Mouse (Mus musculus): ENCODE data around the gene A030003K21Rik. TPM values are rescaled to one million over a fixed set of nuclear protein-coding genes. Genes with fewer than 3 reads are reported as not detected.
"Not testable (repeated sequence)": the region's sequence is repeated elsewhere in the genome, so short reads cannot be mapped to it uniquely, and the experiment has no call there.

The A030003K21Rik gene
- polyA plus RNA-seq (2012; rRNA removed) = not detected in 2 replicates

GRCm38 (mm10) chr1:82943295-82943694 lies at the start of gene A030003K21Rik:
Gene A030003K21Rik (minus strand): TSS chr1:82943388.
- DNase-seq (ENCODE audit: low read depth in 1 of 2, low spot score in 2 of 2); H3K4me3 ChIP-seq (ENCODE audit: extremely low read depth, insufficient read depth, insufficient read length); H3K27me3 ChIP-seq (ENCODE audit: control insufficient read depth, insufficient read depth, low read length); H3K27ac ChIP-seq (ENCODE audit: insufficient read depth, low read length); H3K4me1 ChIP-seq (ENCODE audit: control insufficient read depth, insufficient read depth, insufficient read length); H3K36me3 ChIP-seq (ENCODE audit: control insufficient read depth, insufficient read depth, low read length): not testable (repeated sequence)
- WGBS = no CpG with 5 or more reads among the region's 6 CpGs

- H3K27ac ChIP-seq (ENCODE audit: insufficient read depth, low read length) = no peak overlapping the region
- H3K4me1 ChIP-seq (ENCODE audit: control insufficient read depth, insufficient read depth, insufficient read length) = no peaks in the 10 kb centered on the region
- H3K27me3 ChIP-seq (ENCODE audit: control insufficient read depth, insufficient read depth, low read length) = no peaks in the 10 kb centered on the region
- no peak overlapping the region for H3K4me3 ChIP-seq (ENCODE audit: extremely low read depth, insufficient read depth, insufficient read length)
- DNase-seq (ENCODE audit: low read depth in 1 of 2, low spot score in 2 of 2) = no peak
- 89% methylated on average over 6 of the region's 6 CpGs for WGBS
- no peaks in the 10 kb centered on the region for H3K36me3 ChIP-seq (ENCODE audit: control insufficient read depth, insufficient read depth, low read length)
- no peak for TF ChIP-seq CTCF (IDR thresholded peaks at IDR 0.05; ENCODE audit: extremely low read depth, insufficient read depth, insufficient read length, insufficient replicate concordance)
- TF ChIP-seq POLR2A (IDR thresholded peaks at IDR 0.05; ENCODE audit: low read depth, low read length) = no peak
These were observed 48.9 kb upstream of the A030003K21Rik start for GRCm38 (mm10) chr1:82992093-82992492.

- no peak overlapping the region for H3K27ac ChIP-seq (ENCODE audit: insufficient read depth, low read length)
- TF ChIP-seq POLR2A (IDR thresholded peaks at IDR 0.05; ENCODE audit: low read depth, low read length) (no peak), CTCF (IDR thresholded peaks at IDR 0.05; ENCODE audit: extremely low read depth, insufficient read depth, insufficient read length, insufficient replicate concordance) (no peak)
- no peaks in the 10 kb centered on the region for H3K27me3 ChIP-seq (ENCODE audit: control insufficient read depth, insufficient read depth, low read length)
- no peaks in the 10 kb centered on the region for H3K4me1 ChIP-seq (ENCODE audit: control insufficient read depth, insufficient read depth, insufficient read length)
- 86% methylated on average over 3 of the region's 3 CpGs for WGBS
- no peaks in the 10 kb centered on the region for H3K36me3 ChIP-seq (ENCODE audit: control insufficient read depth, insufficient read depth, low read length)
- H3K4me3 ChIP-seq (ENCODE audit: extremely low read depth, insufficient read depth, insufficient read length) = no peak overlapping the region
- no peak for DNase-seq (ENCODE audit: low read depth in 1 of 2, low spot score in 2 of 2)
These were observed 48.4 kb upstream of the A030003K21Rik start for GRCm38 (mm10) chr1:82991596-82991995.

GRCm38 (mm10) chr1:82991062-82991461 lies 47.9 kb upstream of the A030003K21Rik start:
- H3K4me3 ChIP-seq (ENCODE audit: extremely low read depth, insufficient read depth, insufficient read length) = no peak overlapping the region
- no peak overlapping the region for H3K27ac ChIP-seq (ENCODE audit: insufficient read depth, low read length)
- no peak for TF ChIP-seq POLR2A (IDR thresholded peaks at IDR 0.05; ENCODE audit: low read depth, low read length)
- TF ChIP-seq CTCF (IDR thresholded peaks at IDR 0.05; ENCODE audit: extremely low read depth, insufficient read depth, insufficient read length, insufficient replicate concordance) = no peak
- no peaks in the 10 kb centered on the region for H3K4me1 ChIP-seq (ENCODE audit: control insufficient read depth, insufficient read depth, insufficient read length)
- H3K36me3 ChIP-seq (ENCODE audit: control insufficient read depth, insufficient read depth, low read length) = no peaks in the 10 kb centered on the region
- no peaks in the 10 kb centered on the region for H3K27me3 ChIP-seq (ENCODE audit: control insufficient read depth, insufficient read depth, low read length)
- no peak for DNase-seq (ENCODE audit: low read depth in 1 of 2, low spot score in 2 of 2)
- WGBS = 80% methylated on average over 4 of the region's 4 CpGs

GRCm38 (mm10) chr1:82987530-82988198 lies 44.5 kb upstream of the A030003K21Rik start:
- no peaks in the 10 kb centered on the region for H3K27me3 ChIP-seq (ENCODE audit: control insufficient read depth, insufficient read depth, low read length)
- TF ChIP-seq CTCF (IDR thresholded peaks at IDR 0.05; ENCODE audit: extremely low read depth, insufficient read depth, insufficient read length, insufficient replicate concordance) (no peak), POLR2A (IDR thresholded peaks at IDR 0.05; ENCODE audit: low read depth, low read length) (no peak)
- H3K4me3 ChIP-seq (ENCODE audit: extremely low read depth, insufficient read depth, insufficient read length) = no peak overlapping the region
- H3K4me1 ChIP-seq (ENCODE audit: control insufficient read depth, insufficient read depth, insufficient read length) = no peaks in the 10 kb centered on the region
- no peak overlapping the region for H3K27ac ChIP-seq (ENCODE audit: insufficient read depth, low read length)
- H3K36me3 ChIP-seq (ENCODE audit: control insufficient read depth, insufficient read depth, low read length) = no peaks in the 10 kb centered on the region
- DNase-seq (ENCODE audit: low read depth in 1 of 2, low spot score in 2 of 2) = peak in 1 of 2 experiments; percentile 48
- 35% methylated on average over 4 of the region's 4 CpGs for WGBS

- Histone ChIP-seq H3K27ac (ENCODE audit: insufficient read depth, low read length) (no peak overlapping the region), H3K36me3 (ENCODE audit: control insufficient read depth, insufficient read depth, low read length) (no peaks in the 10 kb centered on the region), H3K4me1 (ENCODE audit: control insufficient read depth, insufficient read depth, insufficient read length) (no peaks in the 10 kb centered on the region), H3K4me3 (ENCODE audit: extremely low read depth, insufficient read depth, insufficient read length) (no peak overlapping the region), H3K27me3 (ENCODE audit: control insufficient read depth, insufficient read depth, low read length) (no peaks in the 10 kb centered on the region)
- WGBS = 89% methylated on average over 6 of the region's 6 CpGs
- TF ChIP-seq POLR2A (IDR thresholded peaks at IDR 0.05; ENCODE audit: low read depth, low read length) (no peak), CTCF (IDR thresholded peaks at IDR 0.05; ENCODE audit: extremely low read depth, insufficient read depth, insufficient read length, insufficient replicate concordance) (no peak)
- no peak for DNase-seq (ENCODE audit: low read depth in 1 of 2, low spot score in 2 of 2)
These were observed 43.5 kb upstream of the A030003K21Rik start for GRCm38 (mm10) chr1:82986738-82987137.

- H3K27ac ChIP-seq (ENCODE audit: insufficient read depth, low read length) = no peak overlapping the region
- H3K4me3 ChIP-seq (ENCODE audit: extremely low read depth, insufficient read depth, insufficient read length) = no peak overlapping the region
- no peak for DNase-seq (ENCODE audit: low read depth in 1 of 2, low spot score in 2 of 2)
- H3K36me3 ChIP-seq (ENCODE audit: control insufficient read depth, insufficient read depth, low read length) = no peaks in the 10 kb centered on the region
- no peak for TF ChIP-seq POLR2A (IDR thresholded peaks at IDR 0.05; ENCODE audit: low read depth, low read length)
- no peak for TF ChIP-seq CTCF (IDR thresholded peaks at IDR 0.05; ENCODE audit: extremely low read depth, insufficient read depth, insufficient read length, insufficient replicate concordance)
- no peaks in the 10 kb centered on the region; the same call in 1 of the 2 replicates for H3K4me1 ChIP-seq (ENCODE audit: control insufficient read depth, insufficient read depth, insufficient read length)
- no peaks in the 10 kb centered on the region for H3K27me3 ChIP-seq (ENCODE audit: control insufficient read depth, insufficient read depth, low read length)
These were observed 34.7 kb upstream of the A030003K21Rik start for GRCm38 (mm10) chr1:82977840-82978239.
